Mouse (Mus musculus): Measurements from ENCODE around the gene Scarb1. TPM values are rescaled to one million over a fixed set of nuclear protein-coding genes. Genes with fewer than 3 reads are reported as not detected.

The Scarb1 gene
- total RNA-seq, 4 experiments from 2014 or later = 27.9 to 38.7 (median 34.3) TPM

- no peak for DNase-seq (ENCODE audit: low spot score in 2 of 2)
Observed at GRCm38 (mm10) chr5:125306372-125306771, 34.5 kb downstream of the Scarb1 start.

GRCm38 (mm10) chr5:125305229-125306081 lies 35.4 kb downstream of the Scarb1 start:
- DNase-seq (ENCODE audit: low spot score in 2 of 2) = no peak

- DNase-seq (ENCODE audit: low spot score in 2 of 2) = no peak
Observed at GRCm38 (mm10) chr5:125304245-125304856, 36.5 kb downstream of the Scarb1 start.

GRCm38 (mm10) chr5:125303055-125303454 lies 37.8 kb downstream of the Scarb1 start:
- DNase-seq (ENCODE audit: low spot score in 2 of 2) = no peak

- DNase-seq (ENCODE audit: low spot score in 2 of 2) = no peak
Observed at GRCm38 (mm10) chr5:125298234-125298633, 42.7 kb downstream of the Scarb1 start.

- DNase-seq (ENCODE audit: low spot score in 2 of 2) = no peak
Observed at GRCm38 (mm10) chr5:125297171-125297570, 43.7 kb downstream of the Scarb1 start.

- DNase-seq (ENCODE audit: low spot score in 2 of 2) = no peak
Observed at GRCm38 (mm10) chr5:125292951-125293350, 47.9 kb downstream of the Scarb1 start.

GRCm38 (mm10) chr5:125291895-125292294 lies 49.0 kb downstream of the Scarb1 start:
- no peak for DNase-seq (ENCODE audit: low spot score in 2 of 2)

GRCm38 (mm10) chr5:125291387-125291786 lies 49.5 kb downstream of the Scarb1 start:
- no peak for DNase-seq (ENCODE audit: low spot score in 2 of 2)

- DNase-seq (ENCODE audit: low spot score in 2 of 2) = no peak
Observed at GRCm38 (mm10) chr5:125287053-125287655, 53.7 kb downstream of the Scarb1 start.

- DNase-seq (ENCODE audit: low spot score in 2 of 2) = no peak
Observed at GRCm38 (mm10) chr5:125286090-125286489, 54.8 kb downstream of the Scarb1 start.

- peak in 1 of 2 experiments; percentile 57 for DNase-seq (ENCODE audit: low spot score in 2 of 2)
Observed at GRCm38 (mm10) chr5:125283748-125284640, 56.9 kb downstream of the Scarb1 start.

GRCm38 (mm10) chr5:125279216-125279615 lies 61.7 kb downstream of the Scarb1 start:
- no peak for DNase-seq (ENCODE audit: low spot score in 2 of 2)

- DNase-seq (ENCODE audit: low spot score in 2 of 2) = no peak
Observed at GRCm38 (mm10) chr5:125278314-125278713, 62.6 kb downstream of the Scarb1 start.

- DNase-seq (ENCODE audit: low spot score in 2 of 2) = no peak
Observed at GRCm38 (mm10) chr5:125277313-125277712, 63.6 kb downstream of the Scarb1 start.

GRCm38 (mm10) chr5:125276765-125277164 lies 64.1 kb downstream of the Scarb1 start:
- no peak for DNase-seq (ENCODE audit: low spot score in 2 of 2)

GRCm38 (mm10) chr5:125275315-125275714 lies 65.6 kb downstream of the Scarb1 start:
- DNase-seq (ENCODE audit: low spot score in 2 of 2) = no peak

GRCm38 (mm10) chr5:125274773-125275172 lies 66.1 kb downstream of the Scarb1 start:
- no peak for DNase-seq (ENCODE audit: low spot score in 2 of 2)

GRCm38 (mm10) chr5:125274182-125274581 lies 66.7 kb downstream of the Scarb1 start:
- no peak for DNase-seq (ENCODE audit: low spot score in 2 of 2)

GRCm38 (mm10) chr5:125273666-125274109 lies 67.2 kb downstream of the Scarb1 start:
- peak; percentile 49 to 68 for DNase-seq (ENCODE audit: low spot score in 2 of 2)

Data from layer of hippocampus, adult 8-10 months (tissue).